Mouse (Mus musculus): ENCODE data around the gene Kcnq2. TPM values are rescaled to one million over a fixed set of nuclear protein-coding genes. Genes with fewer than 3 reads are reported as not detected.

Gene Kcnq2
- polyA plus RNA-seq, 1 experiment from 2014 or later: 0.59 TPM

- Histone ChIP-seq H3K4me2 (peak within 1 kb of the TSS; percentile 63), H3K4me1 (peaks cover 7% of the 10 kb centered on the region), H3K4me3 (peak within 1 kb of the TSS; percentile 39), H3K27ac (no peak within 1 kb of the TSS), H3K27me3 (peaks cover 71% of the 10 kb centered on the region), H3K9ac (peak within 1 kb of the TSS; percentile 32; the same call in 1 of the 2 replicates), H3K36me3 (no peaks in the 10 kb centered on the region), H3K9me3 (no peaks in the 10 kb centered on the region)
- ATAC-seq (ENCODE audit: insufficient number of reproducible peaks, insufficient read depth, low FRiP score, low TSS enrichment, low read depth): no peak
- WGBS: 3% methylated on average over 55 of the region's 55 CpGs
Measured at GRCm38 (mm10) chr2:181156248-181157121, 21.4 kb upstream of the Kcnq2 start, which contains the start of gene Eef1a2. Gene Eef1a2, minus strand, starts transcription at chr2:181157014.

- Histone ChIP-seq H3K36me3 (no peaks in the 10 kb centered on the region), H3K4me1 (peaks cover 7% of the 10 kb centered on the region)
Measured at GRCm38 (mm10) chr2:181155801-181156200, 20.7 kb upstream of the Kcnq2 start.

DNA sequence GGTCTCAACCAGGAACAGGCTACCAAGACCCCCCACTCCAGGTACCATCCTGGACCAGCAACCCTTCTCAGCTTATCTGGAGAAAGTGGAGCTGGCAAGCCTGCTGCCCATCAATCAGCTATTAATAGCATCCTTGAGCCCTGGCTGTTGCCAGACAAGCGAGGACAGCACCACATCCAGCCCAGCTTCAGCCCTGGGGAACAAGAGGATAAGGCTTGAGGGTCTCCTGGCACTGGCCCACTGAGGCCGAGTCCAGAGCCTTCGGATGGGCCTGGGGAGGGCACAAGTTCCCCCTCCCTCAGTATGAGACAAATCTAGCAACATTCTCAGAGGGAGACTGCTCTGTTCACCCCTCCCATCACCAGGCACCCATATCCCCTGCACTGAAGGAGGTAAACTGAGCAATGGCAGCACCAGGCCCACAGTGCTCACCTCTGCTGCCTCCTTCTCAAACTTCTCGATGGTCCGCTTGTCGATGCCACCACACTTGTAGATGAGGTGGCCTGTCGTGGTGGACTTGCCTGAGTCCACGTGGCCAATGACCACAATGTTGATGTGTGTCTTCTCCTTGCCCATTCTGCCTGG, 19.8 kb upstream of the Kcnq2 start:
- no peak for ATAC-seq (ENCODE audit: insufficient number of reproducible peaks, insufficient read depth, low FRiP score, low TSS enrichment, low read depth)
- no peak overlapping the region for H3K4me2 ChIP-seq

More at GRCm38 (mm10) chr2:181155801-181156200, 20.7 kb upstream of the Kcnq2 start:
- Histone ChIP-seq H3K4me2 (no peak overlapping the region), H3K9ac (no peak overlapping the region), H3K27ac (no peak overlapping the region), H3K9me3 (no peaks in the 10 kb centered on the region), H3K4me3 (no peak overlapping the region), H3K27me3 (peaks cover 77% of the 10 kb centered on the region)
- no peak for ATAC-seq (ENCODE audit: insufficient number of reproducible peaks, insufficient read depth, low FRiP score, low TSS enrichment, low read depth)
- WGBS: 67% methylated on average over 4 of the region's 4 CpGs

DNA sequence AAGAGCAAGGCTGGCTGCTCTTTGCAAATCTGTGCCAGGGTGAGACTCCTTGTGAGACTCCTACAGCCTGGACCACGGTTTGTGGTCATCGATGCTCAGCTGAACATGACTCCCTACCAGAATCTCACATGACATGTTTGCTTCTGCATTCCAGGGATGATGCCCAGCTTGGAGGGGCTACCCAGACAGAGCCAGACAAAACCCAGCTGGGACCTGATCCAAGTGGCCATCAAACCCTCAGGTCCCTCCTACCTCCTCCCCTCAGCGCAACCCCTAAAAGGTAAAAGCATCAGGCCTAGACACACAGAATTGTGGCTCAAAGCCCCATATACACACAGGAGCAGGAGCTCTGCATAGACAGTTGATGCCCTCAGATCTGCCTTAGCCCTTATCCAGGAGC, 19.3 kb upstream of the Kcnq2 start:
- no peaks in the 10 kb centered on the region for H3K9me3 ChIP-seq
- no peak overlapping the region for H3K9ac ChIP-seq
- no peak overlapping the region for H3K4me3 ChIP-seq
- H3K27me3 ChIP-seq: peaks cover 92% of the 10 kb centered on the region
- ATAC-seq (ENCODE audit: insufficient number of reproducible peaks, insufficient read depth, low FRiP score, low TSS enrichment, low read depth): no peak
- no peak overlapping the region for H3K4me2 ChIP-seq
- WGBS: 83% methylated on average over 3 of the region's 3 CpGs
- no peak overlapping the region for H3K27ac ChIP-seq
- H3K4me1 ChIP-seq: peaks cover 7% of the 10 kb centered on the region
- H3K36me3 ChIP-seq: no peaks in the 10 kb centered on the region

More for the DNA sequence above, 19.8 kb upstream of the Kcnq2 start:
- no peak overlapping the region for H3K9ac ChIP-seq
- H3K9me3 ChIP-seq: no peaks in the 10 kb centered on the region
- 80% methylated on average over 8 of the region's 8 CpGs for WGBS
- H3K4me1 ChIP-seq: peaks cover 7% of the 10 kb centered on the region
- H3K4me3 ChIP-seq: no peak overlapping the region
- no peaks in the 10 kb centered on the region for H3K36me3 ChIP-seq
- H3K27ac ChIP-seq: no peak overlapping the region
- H3K27me3 ChIP-seq: peaks cover 86% of the 10 kb centered on the region

DNA sequence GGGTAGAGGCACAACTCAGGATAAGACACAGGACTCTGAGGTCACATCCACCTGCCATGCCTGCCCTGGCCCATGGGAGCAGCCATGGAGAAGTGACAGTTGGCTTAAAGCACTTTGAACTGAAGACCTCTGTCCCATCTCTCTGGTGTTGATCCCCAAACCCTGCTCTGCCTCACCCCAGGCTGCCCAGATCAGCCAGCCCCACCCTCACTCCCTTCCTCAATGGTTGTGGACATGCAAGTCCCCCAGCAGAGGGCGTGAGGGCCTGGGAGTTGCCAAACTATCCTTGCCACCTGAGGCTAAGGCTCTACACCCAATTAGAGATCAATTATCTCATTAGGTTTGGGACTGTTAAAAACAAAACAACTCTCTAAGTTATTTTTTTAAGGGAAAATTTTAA, 18.7 kb upstream of the Kcnq2 start:
- Histone ChIP-seq H3K4me1 (peaks cover 7% of the 10 kb centered on the region), H3K9ac (no peak overlapping the region), H3K27me3 (peaks cover 96% of the 10 kb centered on the region), H3K9me3 (no peaks in the 10 kb centered on the region), H3K4me3 (no peak overlapping the region), H3K27ac (no peak overlapping the region), H3K36me3 (no peaks in the 10 kb centered on the region), H3K4me2 (no peak overlapping the region)
- no peak for ATAC-seq (ENCODE audit: insufficient number of reproducible peaks, insufficient read depth, low FRiP score, low TSS enrichment, low read depth)
- 7% methylated on average over 1 of the region's 1 CpGs for WGBS

DNA sequence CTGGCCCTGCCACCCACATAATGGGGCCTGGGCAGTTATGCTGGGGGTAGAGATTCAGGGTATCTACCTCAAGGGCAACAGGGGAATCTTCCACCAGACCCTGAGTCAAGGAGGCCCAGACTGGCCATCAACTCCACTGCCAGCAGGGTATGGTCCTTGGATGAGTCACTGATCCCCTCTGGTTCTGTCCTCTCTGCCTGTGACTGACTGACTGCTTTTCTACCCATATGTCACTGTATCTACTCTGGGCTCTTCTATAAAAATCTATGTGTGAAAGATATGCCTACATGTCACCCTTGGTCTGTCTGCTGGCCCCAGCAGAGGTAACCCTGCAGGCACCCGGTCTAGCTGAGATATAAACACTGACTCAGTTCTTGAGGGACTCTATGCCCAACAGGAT, 18.0 kb upstream of the Kcnq2 start:
- H3K36me3 ChIP-seq: no peaks in the 10 kb centered on the region
- 87% methylated on average over 1 of the region's 1 CpGs for WGBS

DNA sequence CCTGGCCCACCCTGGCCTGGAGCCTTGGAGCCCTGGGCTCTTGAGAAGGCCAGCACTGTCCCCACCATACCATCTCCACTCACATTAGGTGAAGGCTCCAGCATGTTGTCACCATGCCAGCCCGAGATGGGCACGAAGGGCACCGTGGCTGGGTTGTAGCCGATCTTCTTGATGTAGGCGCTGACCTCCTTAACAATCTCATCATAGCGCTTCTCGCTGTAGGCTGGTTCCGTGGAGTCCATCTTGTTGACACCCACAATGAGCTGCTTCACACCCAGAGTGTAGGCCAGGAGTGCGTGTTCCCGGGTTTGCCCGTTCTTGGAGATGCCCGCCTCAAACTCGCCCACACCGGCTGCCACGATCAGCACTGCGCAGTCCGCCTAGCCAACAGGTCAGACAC, 17.6 kb upstream of the Kcnq2 start:
- Histone ChIP-seq H3K27me3 (peaks cover 96% of the 10 kb centered on the region), H3K36me3 (no peaks in the 10 kb centered on the region), H3K27ac (no peak overlapping the region), H3K4me3 (no peak overlapping the region), H3K4me2 (no peak overlapping the region), H3K9ac (no peak overlapping the region), H3K4me1 (peaks cover 14% of the 10 kb centered on the region), H3K9me3 (no peaks in the 10 kb centered on the region)
- ATAC-seq (ENCODE audit: insufficient number of reproducible peaks, insufficient read depth, low FRiP score, low TSS enrichment, low read depth): no peak
- WGBS: 95% methylated on average over 17 of the region's 17 CpGs

More for the DNA sequence above, 18.0 kb upstream of the Kcnq2 start:
- Histone ChIP-seq H3K4me3 (no peak overlapping the region), H3K9me3 (no peaks in the 10 kb centered on the region), H3K4me1 (peaks cover 10% of the 10 kb centered on the region), H3K27me3 (peaks cover 96% of the 10 kb centered on the region), H3K4me2 (no peak overlapping the region), H3K27ac (no peak overlapping the region), H3K9ac (no peak overlapping the region)
- ATAC-seq (ENCODE audit: insufficient number of reproducible peaks, insufficient read depth, low FRiP score, low TSS enrichment, low read depth): no peak

GRCm38 (mm10) chr2:181150281-181150680, 15.2 kb upstream of the Kcnq2 start:
- peaks cover 11% of the 10 kb centered on the region for H3K4me1 ChIP-seq
- no peak overlapping the region for H3K4me3 ChIP-seq
- 73% methylated on average over 6 of the region's 6 CpGs for WGBS
- H3K36me3 ChIP-seq: no peaks in the 10 kb centered on the region
- H3K27ac ChIP-seq: no peak overlapping the region
- H3K27me3 ChIP-seq: peaks cover 95% of the 10 kb centered on the region
- H3K9me3 ChIP-seq: no peaks in the 10 kb centered on the region
- H3K9ac ChIP-seq: no peak overlapping the region
- H3K4me2 ChIP-seq: no peak overlapping the region
- ATAC-seq (ENCODE audit: insufficient number of reproducible peaks, insufficient read depth, low FRiP score, low TSS enrichment, low read depth): no peak

GRCm38 (mm10) chr2:181148318-181148955, 13.3 kb upstream of the Kcnq2 start:
- Histone ChIP-seq H3K9me3 (no peaks in the 10 kb centered on the region), H3K4me2 (peak overlapping the region; percentile 93), H3K4me3 (peak overlapping the region; percentile 49), H3K27ac (no peak overlapping the region), H3K27me3 (peaks cover 93% of the 10 kb centered on the region), H3K4me1 (peaks cover 11% of the 10 kb centered on the region), H3K36me3 (no peaks in the 10 kb centered on the region), H3K9ac (no peak overlapping the region; the same call in 1 of the 2 replicates)
- 18% methylated on average over 25 of the region's 31 CpGs for WGBS
- ATAC-seq (ENCODE audit: insufficient number of reproducible peaks, insufficient read depth, low FRiP score, low TSS enrichment, low read depth): no peak

GRCm38 (mm10) chr2:181147546-181148317, 12.6 kb upstream of the Kcnq2 start:
- no peaks in the 10 kb centered on the region for H3K36me3 ChIP-seq
- no peaks in the 10 kb centered on the region for H3K9me3 ChIP-seq
- ATAC-seq (ENCODE audit: insufficient number of reproducible peaks, insufficient read depth, low FRiP score, low TSS enrichment, low read depth): no peak
- H3K9ac ChIP-seq: peak overlapping the region; percentile 53
- peak overlapping the region; percentile 49 for H3K4me3 ChIP-seq
- H3K27me3 ChIP-seq: peaks cover 92% of the 10 kb centered on the region
- no peak overlapping the region for H3K27ac ChIP-seq
- peak overlapping the region; percentile 93 for H3K4me2 ChIP-seq
- WGBS: under 1% methylated on average over 59 of the region's 61 CpGs
- peaks cover 11% of the 10 kb centered on the region for H3K4me1 ChIP-seq

- peaks cover 90% of the 10 kb centered on the region for H3K27me3 ChIP-seq
- H3K36me3 ChIP-seq: no peaks in the 10 kb centered on the region
Measured at GRCm38 (mm10) chr2:181146976-181147545, 12.0 kb upstream of the Kcnq2 start.

More at GRCm38 (mm10) chr2:181146976-181147545, 12.0 kb upstream of the Kcnq2 start:
- Histone ChIP-seq H3K4me2 (peak overlapping the region; percentile 93), H3K4me1 (peaks cover 11% of the 10 kb centered on the region), H3K9me3 (no peaks in the 10 kb centered on the region), H3K27ac (no peak overlapping the region), H3K4me3 (peak overlapping the region; percentile 49; the same call in 1 of the 2 replicates), H3K9ac (no peak overlapping the region)
- 53% methylated on average over 4 of the region's 4 CpGs for WGBS
- ATAC-seq (ENCODE audit: insufficient number of reproducible peaks, insufficient read depth, low FRiP score, low TSS enrichment, low read depth): no peak

All from embryonic facial prominence, embryonic 13.5 days (tissue).